Comparison of ENCODE assay signal across 13 mouse cellular contexts in genomic region chr2:156779036-156779435, GRCm38 (mm10). TPM values are rescaled to one million over a fixed set of nuclear protein-coding genes. Genes with fewer than 3 reads are reported as not detected.
A peak's percentile ranks its signal among the peaks of the same experiment; 100 is the strongest.
DNase-seq lines count a peak whose midpoint lies in the region; ATAC-seq and TF ChIP-seq lines count a peak whose summit lies in the region.
"Had no signal": no experiment of that assay in that cellular context is flagged by ENCODE, and none has a peak within 500 bp of the region (broad histone marks: within the 10 kb centered on the region; RNA-seq: fewer than 3 reads in every experiment).

No protein-coding gene starts in this region.

- no peak overlapping the region; the same call in 1 of the 2 replicates for H3K9ac ChIP-seq in heart, embryonic 11.5 days (ENCODE audit: low read depth, low read length)
- H3K9ac ChIP-seq in stomach, embryonic 15.5 days = no peak overlapping the region

- peaks cover 3% of the 10 kb centered on the region; the same call in 1 of the 2 replicates for H3K27me3 ChIP-seq in heart, embryonic 11.5 days (ENCODE audit: control insufficient read depth, insufficient read depth, low read length)
- peaks cover 47% of the 10 kb centered on the region for H3K27me3 ChIP-seq in megakaryocyte, embryonic 14.5 days (replicated peaks)
- H3K27me3 ChIP-seq in stomach, embryonic 15.5 days (replicated peaks) = no peaks in the 10 kb centered on the region

- H3K27ac ChIP-seq in heart, embryonic 11.5 days (ENCODE audit: low read depth, low read length) = no peak overlapping the region
- no peak overlapping the region for H3K27ac ChIP-seq in embryonic fibroblast, embryonic 13.5 days (ENCODE audit: insufficient read depth, low read length)
- no peak overlapping the region; the same call in 1 of the 2 replicates for H3K27ac ChIP-seq in stomach, embryonic 15.5 days

- 0 out of 2 replicates have a peak overlapping the region, but pooled peaks have one; percentile 3 for H3K4me3 ChIP-seq in heart, embryonic 11.5 days (ENCODE audit: low read depth, low read length)
- peak overlapping the region; percentile 13 for H3K4me3 ChIP-seq in megakaryocyte, embryonic 14.5 days (replicated peaks)
- no peak overlapping the region for H3K4me3 ChIP-seq in embryonic fibroblast, embryonic 13.5 days (ENCODE audit: insufficient read depth, low read length)
- peak overlapping the region; percentile 23 for H3K4me3 ChIP-seq in stomach, embryonic 15.5 days (replicated peaks)
- H3K4me3 ChIP-seq: erythroblast, embryonic 14.5 days had no signal

- peaks cover 66% of the 10 kb centered on the region for H3K4me1 ChIP-seq in heart, embryonic 11.5 days (ENCODE audit: control insufficient read depth, insufficient read depth, low read length)
- peaks cover 90% of the 10 kb centered on the region for H3K4me1 ChIP-seq in megakaryocyte, embryonic 14.5 days
- no peaks in the 10 kb centered on the region for H3K4me1 ChIP-seq in embryonic fibroblast, embryonic 13.5 days (ENCODE audit: control insufficient read depth, insufficient read depth, low read length)
- H3K4me1 ChIP-seq in stomach, embryonic 15.5 days = peaks cover 31% of the 10 kb centered on the region

- H3K9me3 ChIP-seq in heart, embryonic 11.5 days (replicated peaks; ENCODE audit: control insufficient read depth, low read length) = no peaks in the 10 kb centered on the region
- H3K9me3 ChIP-seq in megakaryocyte, embryonic 14.5 days = no peaks in the 10 kb centered on the region
- H3K9me3 ChIP-seq in stomach, embryonic 15.5 days = no peaks in the 10 kb centered on the region

- H3K4me2 ChIP-seq in heart, embryonic 11.5 days = peak overlapping the region; percentile 75
- H3K4me2 ChIP-seq in stomach, embryonic 15.5 days = peak overlapping the region; percentile 28

- no peak for TF ChIP-seq CTCF in embryonic fibroblast, embryonic 13.5 days (IDR thresholded peaks at IDR 0.05; ENCODE audit: borderline replicate concordance, insufficient read depth, low read length)

- H3K36me3 ChIP-seq in heart, embryonic 11.5 days (ENCODE audit: control insufficient read depth, insufficient read depth, low read length) = peaks cover 5% of the 10 kb centered on the region
- H3K36me3 ChIP-seq in megakaryocyte, embryonic 14.5 days (replicated peaks; ENCODE audit: low read length) = peaks cover 8% of the 10 kb centered on the region
- H3K36me3 ChIP-seq in stomach, embryonic 15.5 days = no peaks in the 10 kb centered on the region

- DNase-seq in heart, adult 8-10 months (ENCODE audit: low spot score) = no peak
- no peak for DNase-seq in right cerebral cortex, postnatal 14 days
- DNase-seq in layer of hippocampus, adult 8-10 months (ENCODE audit: low spot score in 2 of 2) = no peak
- DNase-seq: cerebellum, postnatal 25 days; thymus, postnatal 36 days had no signal

- TF ChIP-seq POLR2A in embryonic fibroblast, embryonic 13.5 days (IDR thresholded peaks at IDR 0.05; ENCODE audit: low read depth, low read length) = 0 out of 2 replicates have a peak, but pooled peaks have one; percentile 24

- ATAC-seq in heart, embryonic 11.5 days (replicated peaks; ENCODE audit: insufficient number of reproducible peaks, low FRiP score, low TSS enrichment) = no peak
- ATAC-seq in megakaryocyte, adult 5-6 weeks (ENCODE audit: poor library complexity, severe bottlenecking) = no peak
- no peak for ATAC-seq in stomach, embryonic 15.5 days (ENCODE audit: insufficient read depth, low FRiP score, low read depth)
- ATAC-seq: hindbrain, embryonic 16.5 days; midbrain, embryonic 16.5 days had no signal

- 62% methylated on average over 5 of the region's 5 CpGs for WGBS in heart, embryonic 11.5 days (ENCODE audit: insufficient replicate concordance)
- 73% methylated on average over 5 of the region's 5 CpGs for WGBS in stomach, embryonic 15.5 days

RNA-seq across cellular contexts. Expression of gene Myl9, which starts 3.8 kb away (rescaled TPM):
- 2,229 and 2,268 TPM in 2 replicates for polyA plus RNA-seq in heart, embryonic 11.5 days (2014; fragmentation: Nextera tagmentation; extraction: Ambion mirVana)
- total RNA-seq in heart, adult 8-10 months (2022) = 10 to 100 TPM; 40.0 to 70.3 (median 65.6) TPM
- 143 and 182 TPM in 2 replicates for polyA plus RNA-seq in megakaryocyte, embryonic 14.5 days (2012; ENCODE audit: insufficient read depth, low replicate concordance)
- not detected in 2 replicates for total RNA-seq in megakaryocyte, adult 5-6 weeks (2015)
- not detected in 2 replicates for total RNA-seq in megakaryocyte, adult 5-6 weeks (2017)
- 830 and 1,112 TPM in 2 replicates for polyA plus RNA-seq in embryonic fibroblast, embryonic 13.5 days (2011; ENCODE audit: insufficient read length, low read depth, missing spikeins)
- polyA plus RNA-seq in stomach, embryonic 15.5 days (2015; fragmentation: Nextera tagmentation; extraction: Ambion mirVana) = 1,258 and 1,308 TPM in 2 replicates
- total RNA-seq in layer of hippocampus, adult 8-10 months (2022) = 10 to 100 TPM; 10.4 to 22.0 (median 16.4) TPM
